Comparison of ENCODE assay signal across 9 mouse cellular contexts in the genomic region with DNA sequence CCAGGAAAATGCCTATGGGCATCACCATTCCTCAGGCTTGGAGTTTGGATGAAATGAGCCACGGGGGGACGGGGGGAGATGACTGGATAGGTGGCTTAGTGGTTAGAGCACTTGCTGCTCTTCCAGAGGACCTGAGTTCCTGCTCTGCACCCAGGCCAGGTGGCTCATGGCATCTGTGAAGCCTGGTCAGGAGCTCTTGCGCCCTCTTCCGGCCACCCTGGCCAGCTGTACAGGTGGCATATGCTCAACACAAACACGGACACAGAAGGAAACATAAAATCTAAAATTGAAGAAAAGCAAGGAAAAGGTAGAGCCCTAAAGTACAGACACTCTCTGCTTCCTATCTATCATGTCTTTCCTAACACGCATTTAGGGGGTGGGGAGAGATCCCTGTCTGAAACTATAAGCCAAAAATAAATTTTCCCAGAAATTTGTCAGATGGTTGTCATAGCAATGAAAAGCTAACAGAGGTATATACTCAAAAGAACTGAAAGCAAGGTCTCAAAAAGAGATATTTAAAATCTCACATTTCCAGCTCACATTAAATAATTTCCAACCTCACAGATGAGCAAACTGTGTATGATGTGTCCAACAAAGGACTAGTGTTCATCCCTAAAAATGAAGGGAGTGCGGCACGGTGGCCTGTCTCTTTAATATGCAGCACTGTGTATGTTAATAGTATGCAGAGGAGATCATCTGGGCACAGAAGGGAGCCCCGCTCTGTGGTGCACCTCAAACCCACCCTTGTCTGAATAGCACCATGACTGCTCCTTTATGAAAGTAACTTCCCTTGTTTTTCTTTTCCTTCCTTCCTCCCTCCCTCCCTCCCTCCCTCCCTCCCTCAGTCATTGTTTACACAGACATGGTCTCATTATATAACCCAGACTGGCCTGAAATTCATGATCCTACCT.
A peak's percentile ranks its signal among the peaks of the same experiment; 100 is the strongest.
DNase-seq lines count a peak whose midpoint lies in the region; ATAC-seq and TF ChIP-seq lines count a peak whose summit lies in the region.
"Had no signal": no experiment of that assay in that cellular context is flagged by ENCODE, and none has a peak within 500 bp of the region (broad histone marks: within the 10 kb centered on the region; RNA-seq: fewer than 3 reads in every experiment).

No protein-coding gene starts in this region.

- peaks cover 21% of the 10 kb centered on the region for H3K4me1 ChIP-seq in midbrain, embryonic 16.5 days (ENCODE audit: control insufficient read depth, insufficient read depth, low read length)
- peaks cover 11% of the 10 kb centered on the region for H3K4me1 ChIP-seq in midbrain, embryonic 10.5 days

- peak; percentile 48 for TF ChIP-seq CTCF in gastrocnemius, adult 2 months (IDR thresholded peaks at IDR 0.05)

- H3K27me3 ChIP-seq in midbrain, embryonic 16.5 days (ENCODE audit: control insufficient read depth, insufficient read depth, low read depth, low read length) = no peaks in the 10 kb centered on the region
- H3K27me3 ChIP-seq in midbrain, embryonic 10.5 days (ENCODE audit: low read depth, poor library complexity, severe bottlenecking) = no peaks in the 10 kb centered on the region
- H3K27me3 ChIP-seq: hindbrain, embryonic 15.5 days had no signal

- no peak overlapping the region for H3K4me3 ChIP-seq in gastrocnemius, adult 2 months
- no peak overlapping the region for H3K4me3 ChIP-seq in midbrain, embryonic 16.5 days (ENCODE audit: low read depth, low read length)
- no peak overlapping the region for H3K4me3 ChIP-seq in midbrain, embryonic 10.5 days
- H3K4me3 ChIP-seq: hindbrain, embryonic 15.5 days had no signal

- 0 out of 2 replicates have a peak, but pooled peaks have one; percentile 36 for ATAC-seq in midbrain, embryonic 16.5 days
- ATAC-seq in erythroblast, adult 5-6 weeks (replicated peaks; ENCODE audit: low FRiP score, poor library complexity, severe bottlenecking) = 0 out of 2 replicates have a peak, but pooled peaks have one; percentile 56

- peak overlapping the region; percentile 31; the same call in 1 of the 2 replicates for H3K27ac ChIP-seq in gastrocnemius, adult 2 months
- H3K27ac ChIP-seq in midbrain, embryonic 16.5 days (ENCODE audit: low read length) = peak overlapping the region; percentile 62; the same call in 1 of the 2 replicates
- no peak overlapping the region for H3K27ac ChIP-seq in midbrain, embryonic 10.5 days (replicated peaks)
- H3K27ac ChIP-seq: hindbrain, embryonic 15.5 days had no signal

- no peaks in the 10 kb centered on the region for H3K36me3 ChIP-seq in midbrain, embryonic 16.5 days (ENCODE audit: control insufficient read depth, insufficient read depth, low read length)
- 0 out of 2 replicates have a peak, but pooled peaks cover 2% of the 10 kb centered on the region for H3K36me3 ChIP-seq in midbrain, embryonic 10.5 days
- H3K36me3 ChIP-seq: hindbrain, embryonic 15.5 days had no signal

- intact Hi-C loops in gastrocnemius, adult 2 months (cut with DNase I) = no loop called here
- intact Hi-C loops in gastrocnemius, postnatal 36 days (cut with DNase I) = no loop called here

- WGBS in midbrain, embryonic 16.5 days = 64% methylated on average over 9 of the region's 9 CpGs
- WGBS in midbrain, embryonic 10.5 days = 89% methylated on average over 9 of the region's 9 CpGs

- DNase-seq in gastrocnemius, adult 2 months = no peak
- no peak for DNase-seq in gastrocnemius, postnatal 36 days
- no peak for DNase-seq in midbrain, embryonic 10.5 days (ENCODE audit: low spot score)
- DNase-seq in thymus, postnatal 25 days = peak; percentile 52
- DNase-seq in gastrocnemius, adult 18-20 months (ENCODE audit: low spot score) = no peak
- DNase-seq in frontal cortex, postnatal 25 days (ENCODE audit: low spot score in 2 of 2) = no peak

- no peak overlapping the region for H3K9ac ChIP-seq in midbrain, embryonic 16.5 days (ENCODE audit: low read depth, low read length)
- H3K9ac ChIP-seq: hindbrain, embryonic 15.5 days had no signal

- H3K4me2 ChIP-seq in midbrain, embryonic 16.5 days (ENCODE audit: low read length) = no peak overlapping the region
- H3K4me2 ChIP-seq: hindbrain, embryonic 15.5 days had no signal

- no peaks in the 10 kb centered on the region for H3K9me3 ChIP-seq in midbrain, embryonic 16.5 days (replicated peaks; ENCODE audit: control insufficient read depth, low read length, poor library complexity, severe bottlenecking)
- H3K9me3 ChIP-seq in midbrain, embryonic 10.5 days (replicated peaks) = no peaks in the 10 kb centered on the region
- H3K9me3 ChIP-seq: hindbrain, embryonic 15.5 days had no signal
